Mouse (Mus musculus) bone marrow, adult 2 months (tissue): ENCODE data around the gene Rai1.

Experiments
- CTCF ChIP-seq: fragments of 200-500 bp; IDR thresholded peaks from 2 replicates; pipeline ENCODE4 v1.5.1; 2011; ENCODE audit warnings: low read length, control low read depth; ENCODE audit not compliant: control insufficient read depth, insufficient read depth
- POLR2A ChIP-seq: fragments of 200-500 bp; IDR thresholded peaks from 2 replicates; pipeline ENCODE4 v1.6.1; 2011; ENCODE audit warnings: low read depth, mild to moderate bottlenecking, control low read depth, low read length, borderline replicate concordance; ENCODE audit not compliant: control insufficient read depth

GRCm38 (mm10) chr11:60187070-60187469 is 82.3 kb downstream of the Rai1 start:
- no peak for TF ChIP-seq CTCF
- TF ChIP-seq POLR2A = no peak
